Mouse (Mus musculus) brain, embryonic 14.5 days (tissue): ENCODE measurements around the gene H1f0. TPM values are rescaled to one million over a fixed set of nuclear protein-coding genes. Genes with fewer than 3 reads are reported as not detected.
"Not testable (repeated sequence)": the region's sequence is repeated elsewhere in the genome, so short reads cannot be mapped to it uniquely, and the experiment has no call there.

ENCODE experiments used
- DNase-seq: peaks from one replicate; pipeline ENCODE4 v3.0.0-alpha.2; 2011; ENCODE audit warnings: low read depth
- CTCF ChIP-seq: fragments of 200-500 bp; IDR thresholded peaks from 2 replicates; pipeline ENCODE4 v1.5.1; 2012; ENCODE audit warnings: inconsistent platforms, mild to moderate bottlenecking, moderate library complexity, borderline replicate concordance; ENCODE audit not compliant: insufficient read depth, insufficient read length; ENCODE audit errors: extremely low read depth
- POLR2A ChIP-seq: fragments of 200-500 bp; IDR thresholded peaks from 2 replicates; pipeline ENCODE4 v1.6.1; 2012; ENCODE audit warnings: mild to moderate bottlenecking, inconsistent platforms, borderline replicate concordance; ENCODE audit not compliant: poor library complexity, insufficient read depth, insufficient read length, severe bottlenecking; ENCODE audit errors: extremely low read depth
- polyA plus RNA-seq: library from polyadenylated mRNA; depleted of rRNA; stranded (reverse); fragments of >200 nt; gene quantifications from 2 replicates; pipeline ENCODE4 v1.2.3, GENCODE M21; 2012

H1f0 gene
- polyA plus RNA-seq, 1 experiment, result 198 TPM

DNA sequence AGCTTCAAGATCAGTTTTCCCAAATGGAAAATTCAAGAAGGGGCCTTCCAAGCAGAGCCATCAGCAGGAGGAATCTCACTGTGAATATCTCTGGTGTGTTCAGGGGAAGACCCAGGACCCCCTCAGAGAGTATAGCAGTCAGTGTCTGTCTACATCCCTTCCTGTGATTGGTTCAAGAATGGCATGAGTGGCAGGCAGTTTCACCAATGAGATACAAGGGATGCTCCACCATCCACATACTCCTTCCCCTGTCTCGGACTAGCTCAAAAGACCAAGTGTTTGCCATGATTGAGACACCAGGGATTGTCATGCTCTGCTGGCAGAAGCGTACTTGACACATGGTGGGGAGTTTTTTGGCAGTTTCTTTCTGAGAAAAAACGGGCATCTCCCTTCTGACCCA lies 21.6 kb upstream of the H1f0 start:
- no peak for TF ChIP-seq CTCF
- TF ChIP-seq POLR2A, result no peak
- DNase-seq, result peak; percentile 73

DNA sequence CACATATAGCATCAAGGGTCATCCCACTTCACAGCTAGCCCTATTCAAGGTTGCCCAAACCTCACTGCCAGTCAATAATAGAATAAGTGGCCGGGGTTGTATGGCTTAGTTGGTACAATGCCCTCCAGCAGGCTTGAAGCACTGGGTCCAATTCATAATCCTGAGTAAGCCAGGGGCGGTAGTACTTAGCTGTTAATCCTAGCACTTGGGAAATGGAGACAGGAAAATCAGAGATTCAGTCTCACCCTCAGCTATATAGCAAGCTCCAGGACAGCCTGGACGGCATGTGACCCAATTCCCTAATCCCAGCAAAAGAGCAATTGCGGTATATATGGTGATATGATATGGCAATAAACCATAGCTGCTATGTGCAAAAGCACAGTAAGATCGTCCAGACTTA lies 21.2 kb upstream of the H1f0 start:
- TF ChIP-seq POLR2A, result no peak
- no peak for TF ChIP-seq CTCF
- no peak for DNase-seq

DNA sequence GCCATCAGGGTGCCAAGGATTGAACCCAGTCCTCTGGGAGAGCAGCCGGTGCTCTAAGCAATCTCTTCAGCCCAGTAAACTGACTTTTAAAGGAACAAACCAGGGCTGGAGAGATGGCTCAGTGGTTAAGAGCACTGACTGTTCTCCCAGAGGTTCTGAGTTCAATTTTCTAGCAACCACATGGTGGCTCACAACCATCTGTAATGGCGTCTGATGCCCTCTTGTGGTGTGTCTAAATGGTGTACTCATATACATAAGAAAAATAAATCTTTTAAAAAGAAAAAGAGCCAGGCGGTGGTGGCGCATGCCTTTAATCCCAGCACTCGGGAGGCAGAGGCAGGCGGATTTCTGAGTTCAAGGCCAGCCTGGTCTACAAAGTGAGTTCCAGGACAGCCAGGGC lies 20.4 kb upstream of the H1f0 start:
- not testable (repeated sequence) for DNase-seq

DNA sequence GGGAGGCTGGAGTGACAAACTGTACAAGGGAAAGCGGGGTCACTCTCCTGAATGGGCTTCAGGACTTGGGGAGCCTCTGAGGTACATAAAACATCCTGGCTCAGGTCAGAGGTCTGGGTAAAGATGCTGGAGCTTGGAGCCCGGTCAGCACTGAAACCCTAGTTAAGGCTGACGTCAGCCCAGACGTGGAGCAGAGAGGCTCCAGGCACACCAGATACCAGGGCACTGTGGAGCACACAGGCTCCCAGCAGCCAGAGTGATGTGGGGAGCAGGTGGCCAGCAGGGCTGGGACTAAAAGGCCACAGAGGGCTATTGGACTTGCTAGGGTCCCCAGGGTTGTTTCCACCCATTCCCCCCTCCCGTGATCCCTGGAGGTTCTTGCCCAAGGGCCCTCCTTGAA lies 18.5 kb upstream of the H1f0 start:
- no peak for DNase-seq
- TF ChIP-seq POLR2A (no peak), CTCF (no peak)

DNA sequence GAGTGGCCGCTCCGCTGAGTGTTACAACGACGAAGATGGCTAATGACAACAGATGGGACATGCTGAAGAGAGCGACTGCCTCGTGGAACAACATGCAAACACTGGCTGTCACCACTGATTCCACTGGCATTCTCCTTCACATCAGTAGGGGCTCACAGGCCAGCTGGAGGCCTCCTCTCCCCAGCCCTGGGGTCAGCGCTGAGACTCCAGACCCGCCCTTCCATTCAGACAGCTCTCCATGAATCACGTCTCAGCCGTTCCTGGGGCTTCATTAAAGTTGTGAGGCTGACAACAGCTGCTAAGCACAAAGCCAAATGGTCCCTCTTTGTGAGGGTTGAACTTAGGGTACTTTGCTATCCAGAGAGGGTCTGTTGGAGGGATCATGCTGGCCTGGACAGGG lies 16.7 kb upstream of the H1f0 start:
- DNase-seq, result peak; percentile 19

DNA sequence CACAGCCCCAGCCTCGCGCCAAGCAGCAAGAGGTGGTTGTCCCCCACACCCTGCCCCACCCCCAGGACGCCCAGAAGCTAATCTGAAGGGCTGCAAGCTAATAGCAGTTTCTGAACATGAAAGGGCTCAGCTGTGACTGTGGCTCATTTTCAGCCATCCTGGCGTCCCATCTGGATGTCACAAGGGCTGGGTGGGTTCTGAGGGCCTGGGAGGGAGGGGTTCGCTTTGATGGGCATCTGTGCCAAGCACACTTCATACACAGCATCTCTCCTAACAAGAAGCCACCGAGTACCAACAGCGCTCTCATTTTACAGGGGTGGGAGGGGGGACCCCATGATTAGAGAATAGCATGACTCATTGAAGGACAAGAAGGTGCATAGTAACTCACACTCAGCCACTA lies 14.9 kb upstream of the H1f0 start:
- DNase-seq, result peak; percentile 84
- no peak for TF ChIP-seq CTCF
- TF ChIP-seq POLR2A, result no peak

More for the DNA sequence above, 16.7 kb upstream of the H1f0 start:
- TF ChIP-seq POLR2A (no peak), CTCF (no peak)

DNA sequence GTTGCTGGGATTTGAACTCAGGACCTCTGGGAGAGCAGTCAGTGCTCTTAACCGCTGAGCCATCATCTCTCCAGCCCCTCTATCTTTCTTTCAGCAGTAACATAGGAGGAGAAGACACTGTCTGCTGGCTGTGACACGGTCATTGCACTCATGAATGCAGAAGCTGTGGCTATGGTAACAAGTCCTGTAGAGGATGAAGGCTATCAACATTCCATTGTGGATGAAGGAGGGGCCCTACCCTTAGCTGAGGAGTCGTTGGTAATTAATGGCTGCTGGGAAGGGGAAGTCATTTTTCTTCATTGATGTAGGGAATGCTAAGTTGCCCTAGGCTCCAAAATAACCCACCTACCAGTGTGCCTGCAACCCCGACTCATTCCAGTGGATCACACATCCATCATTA lies 10.1 kb upstream of the H1f0 start:
- TF ChIP-seq POLR2A (no peak), CTCF (no peak)

DNA sequence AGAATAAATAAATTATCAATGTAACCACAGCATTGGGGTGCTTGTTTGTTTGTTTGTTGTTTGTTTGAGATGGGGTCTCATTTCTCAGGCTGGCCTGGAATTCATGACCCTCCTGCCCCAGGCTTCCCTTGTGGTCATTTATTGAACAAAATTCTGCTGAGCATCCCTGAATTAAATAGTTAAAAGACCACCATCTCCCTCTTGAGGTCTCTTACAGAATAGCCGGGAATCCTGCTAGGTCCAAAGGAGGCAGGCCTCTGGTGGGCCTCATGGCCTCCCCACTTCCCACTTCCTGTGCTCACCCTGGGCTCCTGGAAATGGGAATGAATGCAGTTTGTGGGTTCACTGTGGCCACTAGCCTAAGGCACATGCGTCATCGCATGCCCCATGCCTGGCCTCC lies 9.4 kb upstream of the H1f0 start:
- TF ChIP-seq CTCF, result peak; percentile 20; the same call in 1 of the 2 replicates
- TF ChIP-seq POLR2A, result no peak
- no peak for DNase-seq

More for the DNA sequence above, 10.1 kb upstream of the H1f0 start:
- DNase-seq, result no peak

DNA sequence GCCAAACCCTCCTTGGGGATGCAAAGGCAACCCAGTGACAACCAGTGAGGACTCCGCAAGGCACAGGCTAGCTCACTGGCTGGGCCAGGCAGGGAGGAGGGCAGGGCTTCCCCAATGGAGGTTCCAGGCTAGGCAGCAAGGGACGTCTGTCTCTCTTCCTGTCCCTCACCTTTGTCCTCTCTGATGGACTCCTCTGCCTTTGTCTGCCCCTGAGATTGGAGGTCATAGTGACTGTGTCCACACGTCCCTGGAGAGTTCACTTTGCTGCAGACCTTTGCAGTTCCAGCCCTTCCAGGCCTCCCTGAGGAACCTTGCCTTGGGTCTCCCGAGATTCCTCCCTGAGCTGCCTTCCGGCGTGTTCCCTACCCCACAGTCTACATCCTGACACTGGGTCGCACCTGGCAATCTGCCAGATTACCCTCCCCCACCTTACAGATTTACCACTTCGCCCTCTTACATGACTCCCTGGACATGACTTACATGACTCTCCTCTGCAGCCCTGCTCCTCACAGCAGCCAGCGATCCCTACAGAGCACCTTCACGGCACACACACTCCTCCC lies 5.5 kb upstream of the H1f0 start:
- no peak for TF ChIP-seq POLR2A
- no peak for TF ChIP-seq CTCF
- no peak for DNase-seq

DNA sequence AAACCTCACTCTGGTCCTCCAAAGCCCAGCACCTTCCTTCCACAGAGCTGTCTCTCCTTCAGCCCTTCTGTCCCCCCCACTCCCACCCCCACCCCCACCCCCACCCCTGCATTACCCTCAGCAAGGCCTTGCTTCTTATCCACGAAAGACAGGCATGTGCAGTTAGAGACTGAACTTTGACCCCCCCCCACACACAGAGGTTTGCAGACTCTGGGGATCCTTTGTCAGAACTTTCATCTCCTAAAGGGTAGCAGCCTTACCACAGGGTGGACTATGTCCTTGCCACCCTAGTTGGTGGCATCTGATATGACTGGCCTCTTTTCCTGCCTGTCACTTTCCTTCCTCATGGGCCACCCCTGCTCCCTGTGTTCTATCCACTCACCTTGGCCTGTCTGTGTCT lies 4.9 kb upstream of the H1f0 start:
- TF ChIP-seq POLR2A, result no peak
- no peak for TF ChIP-seq CTCF
- DNase-seq, result no peak

DNA sequence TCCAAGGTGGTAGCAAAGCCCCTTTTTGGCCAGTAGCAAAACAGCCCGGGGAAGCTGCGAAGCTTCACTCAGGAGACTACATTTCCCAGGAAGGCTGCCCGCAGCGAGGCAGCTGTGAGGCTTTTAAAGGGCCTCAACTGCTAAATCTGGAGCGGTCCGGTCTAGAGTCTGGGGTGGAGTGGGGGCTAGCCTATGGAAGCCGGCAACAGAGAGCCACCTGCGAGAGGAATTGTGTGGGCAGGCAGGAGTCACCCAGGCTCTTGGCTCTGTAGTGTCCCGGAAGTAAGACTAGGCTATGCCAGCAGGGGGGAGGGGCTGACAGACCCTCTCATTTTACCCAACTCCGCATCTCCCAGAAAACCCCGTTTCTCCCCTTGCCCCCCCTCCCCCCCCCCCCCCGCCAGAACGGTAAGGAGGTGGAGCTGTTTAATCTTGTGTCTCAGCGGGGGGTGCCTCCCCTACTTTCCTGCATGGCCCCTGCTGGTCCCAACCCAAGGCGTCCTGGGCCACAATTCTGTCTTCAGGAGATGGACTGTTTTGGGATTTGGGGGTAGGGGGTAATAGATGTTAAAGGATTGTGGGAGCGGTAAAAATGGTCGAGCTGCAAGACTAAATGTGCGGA lies 2.5 kb upstream of the H1f0 start:
- DNase-seq, result peak; percentile 39

DNA sequence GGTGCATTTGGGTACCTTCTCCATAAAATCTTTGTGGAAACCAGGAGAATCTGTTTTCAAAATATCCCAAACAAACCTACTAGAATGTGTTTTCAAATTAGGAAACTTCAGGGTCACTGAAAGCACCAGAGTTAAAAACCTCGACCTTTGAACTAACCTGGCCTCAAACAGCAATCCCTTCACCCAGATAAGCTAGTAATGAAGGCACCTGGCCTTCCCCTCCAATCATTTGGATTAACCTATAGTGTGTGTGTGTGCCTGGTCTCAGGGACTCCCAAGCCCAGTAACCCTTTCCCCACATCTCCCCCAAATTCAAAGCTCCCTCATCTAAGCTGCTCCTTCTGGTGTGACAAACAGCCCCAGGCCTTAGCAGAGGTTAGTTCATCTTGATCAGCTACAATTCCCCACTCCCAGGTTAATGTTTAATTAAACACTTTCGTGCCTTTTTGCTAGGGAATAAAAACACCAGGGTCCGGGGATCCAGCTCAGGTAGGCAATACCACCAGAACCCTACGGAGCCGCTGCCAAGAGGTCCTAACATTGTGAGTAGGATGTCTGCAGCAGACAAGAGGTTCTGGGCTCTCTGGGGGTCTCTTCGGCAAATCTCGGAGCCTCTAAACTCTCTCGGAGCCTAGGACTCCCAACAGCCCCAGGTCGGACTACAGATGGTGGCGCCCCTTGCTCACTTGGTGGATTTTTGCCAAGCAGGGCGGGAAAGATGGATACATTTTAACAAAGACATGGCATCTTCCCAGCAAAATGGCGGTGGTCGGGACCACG lies 1.5 kb upstream of the H1f0 start:
- no peak for TF ChIP-seq CTCF
- no peak for TF ChIP-seq POLR2A
- DNase-seq, result peak; percentile 72

More for the DNA sequence above, 2.5 kb upstream of the H1f0 start:
- TF ChIP-seq CTCF, result no peak

DNA sequence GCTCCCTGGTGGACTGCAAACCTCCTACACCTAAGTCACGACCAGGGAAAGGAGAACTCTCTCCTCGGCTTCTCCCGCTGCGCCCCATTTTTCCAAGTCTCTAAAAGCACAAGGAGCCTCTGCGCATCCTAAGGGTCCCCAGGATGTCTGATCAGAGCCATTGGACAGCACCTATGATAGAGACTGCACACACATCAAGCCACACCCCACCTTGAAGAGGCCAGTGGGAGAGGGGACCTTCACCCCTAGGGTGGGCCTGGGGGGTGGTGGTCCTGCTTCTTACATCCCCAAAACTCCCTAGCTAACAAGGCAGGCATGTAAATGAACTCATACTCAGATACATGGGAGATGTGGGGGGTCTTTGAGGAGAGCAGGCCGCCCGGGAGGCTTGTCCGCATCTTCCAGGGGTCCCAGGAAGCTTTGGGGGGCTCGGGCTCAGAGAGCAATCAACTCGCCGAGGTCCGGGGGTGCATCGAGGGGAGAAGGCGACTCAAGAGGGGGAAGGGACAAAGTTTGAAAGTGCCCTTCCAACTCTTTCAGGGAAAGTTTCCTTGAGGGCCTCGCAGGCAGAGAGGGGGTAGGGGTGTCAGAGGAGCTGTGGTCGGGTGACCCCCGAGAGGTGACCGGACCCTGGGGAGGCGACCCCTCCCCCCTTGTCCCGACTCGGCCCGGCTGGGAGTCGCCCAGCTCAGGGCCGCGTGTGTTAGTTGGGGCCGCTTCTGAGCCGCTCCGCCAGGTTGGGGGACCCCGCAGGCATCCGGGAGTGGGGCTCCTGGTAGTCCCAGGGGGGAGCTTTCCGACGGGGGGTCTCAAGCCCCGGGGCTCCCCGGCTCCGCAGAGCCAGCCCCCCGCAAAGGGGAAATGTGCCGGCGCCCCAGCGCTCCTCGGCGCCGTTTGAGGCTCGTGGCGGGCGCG lies 702 bp upstream of the H1f0 start:
- peak; percentile 30 for DNase-seq
- TF ChIP-seq POLR2A, result no peak
- TF ChIP-seq CTCF, result no peak
